Comparison of ENCODE assay signal across 8 mouse cellular contexts in genomic region chr14:86781553-86782273, GRCm38 (mm10).
A peak's percentile ranks its signal among the peaks of the same experiment; 100 is the strongest.
DNase-seq lines count a peak whose midpoint lies in the region; ATAC-seq and TF ChIP-seq lines count a peak whose summit lies in the region.

No protein-coding gene starts in this region.

- TF ChIP-seq CTCF in spleen, adult 2 months (IDR thresholded peaks at IDR 0.05; ENCODE audit: extremely low read depth, insufficient read depth, insufficient read length, insufficient replicate concordance): peak; percentile 26; the same call in 1 of the 2 replicates
- peak; percentile 73 for TF ChIP-seq CTCF in heart, postnatal 0 days (IDR thresholded peaks at IDR 0.05; ENCODE audit: low read depth)

- no peak for TF ChIP-seq EP300 in heart, postnatal 0 days (IDR thresholded peaks at IDR 0.05; ENCODE audit: low read depth)

- no peaks in the 10 kb centered on the region for H3K9me3 ChIP-seq in heart, postnatal 0 days (replicated peaks; ENCODE audit: control insufficient read depth, low read length)
- no peaks in the 10 kb centered on the region for H3K9me3 ChIP-seq in midbrain, embryonic 14.5 days (ENCODE audit: control insufficient read depth, low read length)

- no peaks in the 10 kb centered on the region for H3K27me3 ChIP-seq in spleen, adult 2 months (ENCODE audit: control insufficient read depth, insufficient read depth, low read length)
- no peaks in the 10 kb centered on the region for H3K27me3 ChIP-seq in heart, postnatal 0 days (ENCODE audit: control insufficient read depth, insufficient read depth, low read length)
- H3K27me3 ChIP-seq in midbrain, embryonic 14.5 days (ENCODE audit: control insufficient read depth, insufficient read depth, low read length): no peaks in the 10 kb centered on the region

- H3K36me3 ChIP-seq in spleen, adult 2 months (ENCODE audit: control insufficient read depth, insufficient read depth, low read length): no peaks in the 10 kb centered on the region
- H3K36me3 ChIP-seq in heart, postnatal 0 days (replicated peaks; ENCODE audit: control insufficient read depth, insufficient read depth, low read length): no peaks in the 10 kb centered on the region
- no peaks in the 10 kb centered on the region for H3K36me3 ChIP-seq in midbrain, embryonic 14.5 days (ENCODE audit: control insufficient read depth, insufficient read depth, low read length)

- no peak overlapping the region for H3K4me2 ChIP-seq in heart, postnatal 0 days (ENCODE audit: low read depth, low read length)
- no peak overlapping the region for H3K4me2 ChIP-seq in midbrain, embryonic 14.5 days (ENCODE audit: low read length)

- H3K4me1 ChIP-seq in spleen, adult 2 months (ENCODE audit: control insufficient read depth, insufficient read depth, insufficient read length): no peaks in the 10 kb centered on the region
- no peaks in the 10 kb centered on the region for H3K4me1 ChIP-seq in heart, postnatal 0 days (ENCODE audit: control insufficient read depth, insufficient read depth)
- H3K4me1 ChIP-seq in midbrain, embryonic 14.5 days (ENCODE audit: control insufficient read depth, insufficient read depth, low read length): no peaks in the 10 kb centered on the region

- ATAC-seq in cerebellum, adult (ENCODE audit: insufficient number of reproducible peaks, low FRiP score, low TSS enrichment): peak; percentile 61; the same call in 1 of the 2 replicates
- ATAC-seq in heart, postnatal 0 days (ENCODE audit: insufficient read depth, low read depth): no peak; the same call in 1 of the 2 replicates
- peak; percentile 48; the same call in 1 of the 2 replicates for ATAC-seq in midbrain, embryonic 14.5 days (ENCODE audit: low FRiP score, low TSS enrichment)

- H3K9ac ChIP-seq in heart, postnatal 0 days (replicated peaks; ENCODE audit: low read depth, low read length): no peak overlapping the region
- H3K9ac ChIP-seq in midbrain, embryonic 14.5 days (replicated peaks; ENCODE audit: low read length): no peak overlapping the region

- H3K27ac ChIP-seq in spleen, adult 2 months (ENCODE audit: insufficient read depth, low read length): no peak overlapping the region
- no peak overlapping the region for H3K27ac ChIP-seq in heart, postnatal 0 days (ENCODE audit: low read depth)
- H3K27ac ChIP-seq in midbrain, embryonic 14.5 days (replicated peaks; ENCODE audit: low read depth, low read length): no peak overlapping the region

- 81% methylated on average over 6 of the region's 6 CpGs for WGBS in spleen, adult 2 months
- 54% methylated on average over 6 of the region's 6 CpGs for WGBS in heart, postnatal 0 days
- WGBS in midbrain, embryonic 14.5 days: 52% methylated on average over 6 of the region's 6 CpGs

- DNase-seq in cerebellum, adult 11-12 months: no peak
- DNase-seq in spleen, adult 2 months (ENCODE audit: low read depth in 1 of 2, low spot score in 2 of 2): no peak
- DNase-seq in spleen, adult 12 weeks (ENCODE audit: low spot score): no peak
- peak; percentile 47 for DNase-seq in cerebellum, adult 9-10 months
- DNase-seq in heart, postnatal 0 days (ENCODE audit: low spot score): peak; percentile 47
- DNase-seq in layer of hippocampus, adult 9-10 months (ENCODE audit: low spot score): peak; percentile 79
- peak; percentile 87 for DNase-seq in midbrain, embryonic 14.5 days

- TF ChIP-seq POLR2A in spleen, adult 2 months (IDR thresholded peaks at IDR 0.05; ENCODE audit: low read depth, low read length): no peak

- no peak overlapping the region for H3K4me3 ChIP-seq in spleen, adult 2 months (ENCODE audit: extremely low read depth, insufficient read depth, insufficient read length)
- H3K4me3 ChIP-seq in heart, postnatal 0 days (ENCODE audit: low read depth, low read length): no peak overlapping the region
- H3K4me3 ChIP-seq in midbrain, embryonic 14.5 days (replicated peaks; ENCODE audit: low read depth, low read length): no peak overlapping the region

Comparison
In these comparisons a context has a peak if more than half of its experiments do, and no peak if none do; other contexts are left out.
1. DNase-seq: peak in cerebellum, adult 9-10 months (single experiment), heart, postnatal 0 days (single experiment), layer of hippocampus, adult 9-10 months (single experiment) and midbrain, embryonic 14.5 days (single experiment); none in cerebellum, adult 11-12 months (single experiment), spleen, adult 2 months (0 of 2) and spleen, adult 12 weeks (single experiment).